Mouse (Mus musculus): ENCODE results near the gene Il34.

GRCm38 (mm10) chr8:110794363-110794965 is 11.3 kb downstream of the Il34 start:
- TF ChIP-seq CTCF (IDR thresholded peaks at IDR 0.05; ENCODE audit: insufficient read depth, low read depth, low read length) (no peak), POLR2A (IDR thresholded peaks at IDR 0.05; ENCODE audit: insufficient read depth, low read depth, low read length) (no peak)

All from olfactory bulb, adult 2 months (tissue).